In the genomic region with DNA sequence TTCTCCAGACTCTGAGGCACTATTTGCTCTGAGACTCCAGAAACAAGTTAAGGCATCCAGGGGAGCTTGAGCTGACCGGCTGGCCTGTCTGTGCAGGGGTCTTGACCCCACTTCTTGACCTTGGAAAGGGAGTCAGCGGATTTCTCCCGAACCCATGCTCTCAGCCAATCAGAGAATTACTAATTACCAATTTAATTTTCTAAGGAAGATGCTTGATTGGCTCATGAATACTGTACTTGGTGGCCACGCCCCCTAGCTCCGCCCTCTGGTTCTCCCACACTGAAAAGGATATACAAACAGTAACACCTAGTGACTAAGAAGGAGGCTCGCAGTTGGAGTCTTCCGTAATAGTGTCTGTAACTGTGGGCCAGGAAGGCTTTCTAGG, we compare ENCODE assay signal across 8 mouse cellular contexts. TPM values are rescaled to one million over a fixed set of nuclear protein-coding genes. Genes with fewer than 3 reads are reported as not detected.
DNase-seq lines count a peak whose midpoint lies in the region; ATAC-seq and TF ChIP-seq lines count a peak whose summit lies in the region.

No protein-coding gene starts in this region.

- no peak overlapping the region for H3K4me2 ChIP-seq in hindbrain, embryonic 11.5 days (replicated peaks; ENCODE audit: low read depth, low read length)
- no peak overlapping the region for H3K4me2 ChIP-seq in hindbrain, embryonic 14.5 days (replicated peaks)
- H3K4me2 ChIP-seq in kidney, embryonic 14.5 days (replicated peaks; ENCODE audit: low read depth, low read length): peak overlapping the region; percentile 96; the same call in 1 of the 2 replicates

- no peak for ATAC-seq in hindbrain, embryonic 11.5 days (ENCODE audit: low FRiP score)
- no peak for ATAC-seq in hindbrain, embryonic 14.5 days (ENCODE audit: low FRiP score)
- ATAC-seq in kidney, embryonic 14.5 days (ENCODE audit: low FRiP score, low TSS enrichment): no peak

- TF ChIP-seq CTCF in heart, adult 2 months (IDR thresholded peaks at IDR 0.05): no peak

- no peaks in the 10 kb centered on the region for H3K79me2 ChIP-seq in heart, adult 2 months (replicated peaks; ENCODE audit: control insufficient read depth, insufficient read depth, low read length)

- H3K4me1 ChIP-seq in hindbrain, embryonic 11.5 days (replicated peaks; ENCODE audit: control insufficient read depth, insufficient read depth, low read length): peaks cover 17% of the 10 kb centered on the region
- H3K4me1 ChIP-seq in hindbrain, embryonic 14.5 days (replicated peaks; ENCODE audit: control insufficient read depth, insufficient read depth, low read length): peaks cover 25% of the 10 kb centered on the region
- peaks cover 4% of the 10 kb centered on the region for H3K4me1 ChIP-seq in heart, adult 2 months (ENCODE audit: control insufficient read depth, insufficient read depth, low read length)
- H3K4me1 ChIP-seq in kidney, embryonic 14.5 days (ENCODE audit: control insufficient read depth, insufficient read depth, low read length): peaks cover 22% of the 10 kb centered on the region

- no peak for TF ChIP-seq EP300 in heart, adult 2 months (IDR thresholded peaks at IDR 0.05; ENCODE audit: insufficient read depth, low read depth, low read length)

- H3K9ac ChIP-seq in hindbrain, embryonic 11.5 days (ENCODE audit: low read depth, low read length): no peak overlapping the region
- no peak overlapping the region for H3K9ac ChIP-seq in hindbrain, embryonic 14.5 days
- H3K9ac ChIP-seq in heart, adult 2 months (ENCODE audit: low read depth, low read length): no peak overlapping the region
- H3K9ac ChIP-seq in kidney, embryonic 14.5 days (ENCODE audit: low read depth, low read length): no peak overlapping the region

- peaks cover 54% of the 10 kb centered on the region for H3K27me3 ChIP-seq in hindbrain, embryonic 11.5 days (ENCODE audit: control insufficient read depth, insufficient read depth, low read length)
- peaks cover 85% of the 10 kb centered on the region for H3K27me3 ChIP-seq in hindbrain, embryonic 14.5 days (ENCODE audit: control insufficient read depth, insufficient read depth, low read length)
- H3K27me3 ChIP-seq in heart, adult 2 months (ENCODE audit: control insufficient read depth, insufficient read depth, low read length): no peaks in the 10 kb centered on the region
- H3K27me3 ChIP-seq in kidney, embryonic 14.5 days (ENCODE audit: control insufficient read depth, insufficient read depth, low read length): peaks cover 48% of the 10 kb centered on the region

- 2% methylated on average over 7 of the region's 7 CpGs for WGBS in hindbrain, embryonic 11.5 days
- 5% methylated on average over 7 of the region's 7 CpGs for WGBS in hindbrain, embryonic 14.5 days
- 19% methylated on average over 7 of the region's 7 CpGs for WGBS in heart, adult 2 months
- WGBS in kidney, embryonic 14.5 days: 8% methylated on average over 7 of the region's 7 CpGs

- TF ChIP-seq POLR2A in heart, adult 2 months (IDR thresholded peaks at IDR 0.05; ENCODE audit: insufficient read depth, low read depth, low read length): no peak

- peak; percentile 27 for DNase-seq in hindbrain, embryonic 11.5 days (ENCODE audit: low spot score)
- no peak for DNase-seq in hindbrain, embryonic 14.5 days (ENCODE audit: low spot score)
- DNase-seq in heart, adult 2 months: peak; percentile 60 to 63
- peak; percentile 72 for DNase-seq in lung, postnatal 10 days
- DNase-seq in urinary bladder, postnatal 36 days (ENCODE audit: low spot score in 2 of 2): peak; percentile 64 to 75
- no peak for DNase-seq in ovary, postnatal 14 days (ENCODE audit: low spot score)
- DNase-seq in frontal cortex, postnatal 25 days (ENCODE audit: low spot score in 2 of 2): no peak

- 0 out of 2 replicates have a peak overlapping the region, but pooled peaks have one; percentile 8 for H3K4me3 ChIP-seq in hindbrain, embryonic 11.5 days (ENCODE audit: low read depth, low read length)
- no peak overlapping the region for H3K4me3 ChIP-seq in hindbrain, embryonic 14.5 days (replicated peaks; ENCODE audit: low read length)
- peak overlapping the region; percentile 15; the same call in 1 of the 2 replicates for H3K4me3 ChIP-seq in heart, adult 2 months
- H3K4me3 ChIP-seq in kidney, embryonic 14.5 days (ENCODE audit: low read length): no peak overlapping the region

- intact Hi-C loops in heart, adult 2 months (cut with DNase I): no loop called here

- no peaks in the 10 kb centered on the region for H3K36me3 ChIP-seq in hindbrain, embryonic 11.5 days (ENCODE audit: control insufficient read depth, insufficient read depth, low read length)
- H3K36me3 ChIP-seq in hindbrain, embryonic 14.5 days (replicated peaks; ENCODE audit: control insufficient read depth, insufficient read depth): no peaks in the 10 kb centered on the region
- no peaks in the 10 kb centered on the region for H3K36me3 ChIP-seq in heart, adult 2 months (ENCODE audit: control insufficient read depth, insufficient read depth, low read length)
- no peaks in the 10 kb centered on the region for H3K36me3 ChIP-seq in kidney, embryonic 14.5 days (ENCODE audit: control insufficient read depth, insufficient read depth, low read length)

- no peaks in the 10 kb centered on the region for H3K9me3 ChIP-seq in hindbrain, embryonic 11.5 days (ENCODE audit: control insufficient read depth, low read length)
- no peaks in the 10 kb centered on the region for H3K9me3 ChIP-seq in hindbrain, embryonic 14.5 days (ENCODE audit: control insufficient read depth, low read length)
- H3K9me3 ChIP-seq in kidney, embryonic 14.5 days (ENCODE audit: control insufficient read depth, low read length): no peaks in the 10 kb centered on the region

- H3K27ac ChIP-seq in hindbrain, embryonic 11.5 days (ENCODE audit: low read depth, low read length): no peak overlapping the region
- no peak overlapping the region for H3K27ac ChIP-seq in hindbrain, embryonic 14.5 days
- H3K27ac ChIP-seq in heart, adult 2 months: peak overlapping the region; percentile 82
- no peak overlapping the region for H3K27ac ChIP-seq in kidney, embryonic 14.5 days (ENCODE audit: low read depth, low read length)

RNA-seq across cellular contexts. Expression of a gene that starts 21.8 kb away (rescaled TPM):
- not detected in 2 replicates for polyA plus RNA-seq in hindbrain, embryonic 11.5 days (2014; fragmentation: Nextera tagmentation; extraction: Ambion mirVana)
- polyA plus RNA-seq in hindbrain, embryonic 14.5 days (2014; fragmentation: Nextera tagmentation; extraction: Ambion mirVana): not detected in 2 replicates
- not detected for total RNA-seq in heart, adult 2 months (2021)
- not detected in 2 replicates for polyA plus RNA-seq in heart, adult 2 months (2012; rRNA removed)
- polyA plus RNA-seq in kidney, embryonic 14.5 days (2014; fragmentation: Nextera tagmentation; extraction: Ambion mirVana): not detected in 2 replicates

RNA-seq across cellular contexts. Expression of a gene that starts 31.5 kb away (rescaled TPM):
- 1.4 and 1.5 TPM in 2 replicates for polyA plus RNA-seq in hindbrain, embryonic 11.5 days (2014; fragmentation: Nextera tagmentation; extraction: Ambion mirVana)
- polyA plus RNA-seq in hindbrain, embryonic 14.5 days (2014; fragmentation: Nextera tagmentation; extraction: Ambion mirVana): 1.4 and 1.8 TPM in 2 replicates
- total RNA-seq in heart, adult 2 months (2021): 10 to 100 TPM; 11.0 to 11.5 TPM
- 3.6 and 7.1 TPM in 2 replicates for polyA plus RNA-seq in heart, adult 2 months (2012; rRNA removed)
- polyA plus RNA-seq in kidney, embryonic 14.5 days (2014; fragmentation: Nextera tagmentation; extraction: Ambion mirVana): 2.1 and 2.3 TPM in 2 replicates

Comparison
In these comparisons a context has a peak if more than half of its experiments do, and no peak if none do; other contexts are left out.
1. DNase-seq: peak in hindbrain, embryonic 11.5 days (single experiment), heart, adult 2 months (2 of 2), lung, postnatal 10 days (single experiment) and urinary bladder, postnatal 36 days (2 of 2); none in hindbrain, embryonic 14.5 days (single experiment), ovary, postnatal 14 days (single experiment) and frontal cortex, postnatal 25 days (0 of 2).
2. H3K4me3 ChIP-seq: peak in hindbrain, embryonic 11.5 days (single experiment) and heart, adult 2 months (single experiment); none in hindbrain, embryonic 14.5 days (single experiment) and kidney, embryonic 14.5 days (single experiment).